Mouse (Mus musculus): ENCODE measurements around the gene Sowahd. TPM values are rescaled to one million over a fixed set of nuclear protein-coding genes. Genes with fewer than 3 reads are reported as not detected.

The Sowahd gene
- polyA plus RNA-seq, 1 experiment: 0.06 TPM

DNA sequence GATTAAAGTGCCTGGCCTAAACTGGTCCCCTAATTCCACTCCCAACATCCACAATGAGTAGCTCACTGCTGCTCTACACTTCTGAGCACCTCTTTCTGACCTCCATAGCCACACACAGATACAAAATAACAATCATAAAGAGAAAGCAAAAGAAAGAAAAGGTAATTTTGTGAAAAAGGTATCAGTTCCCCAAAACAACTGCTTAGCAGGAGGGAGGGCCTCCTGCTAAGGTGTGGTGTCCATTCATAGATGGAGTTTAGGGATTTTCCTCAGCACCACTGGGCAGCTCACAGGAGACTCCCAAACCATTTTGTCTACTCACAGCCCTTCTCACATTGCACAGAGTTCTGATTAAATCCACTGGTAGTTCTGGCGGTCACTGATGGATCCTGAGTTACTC lies 40.1 kb downstream of the Sowahd start:
- no peak for DNase-seq (ENCODE audit: extremely low spot score in 1 of 2, low spot score in 1 of 2)

DNA sequence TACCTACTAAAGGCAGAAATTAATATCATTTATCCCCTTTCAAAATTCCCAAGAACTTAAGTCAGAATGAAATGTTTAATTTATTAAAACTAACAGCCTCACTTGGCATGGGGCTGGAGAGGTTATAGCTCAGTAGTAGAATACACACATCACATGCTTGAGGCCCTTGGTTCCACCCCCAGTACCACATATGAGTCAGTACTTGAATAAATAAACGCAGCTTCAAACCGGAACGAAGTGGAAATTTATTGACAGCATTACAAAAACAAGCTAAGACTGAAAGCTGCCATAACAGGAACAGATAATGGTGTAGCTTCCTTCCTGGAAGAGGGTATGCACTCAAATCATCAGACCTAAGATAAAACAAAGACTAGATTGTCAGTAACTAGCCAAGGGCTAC lies 42.8 kb downstream of the Sowahd start:
- DNase-seq (ENCODE audit: extremely low spot score in 1 of 2, low spot score in 1 of 2): no peak

DNA sequence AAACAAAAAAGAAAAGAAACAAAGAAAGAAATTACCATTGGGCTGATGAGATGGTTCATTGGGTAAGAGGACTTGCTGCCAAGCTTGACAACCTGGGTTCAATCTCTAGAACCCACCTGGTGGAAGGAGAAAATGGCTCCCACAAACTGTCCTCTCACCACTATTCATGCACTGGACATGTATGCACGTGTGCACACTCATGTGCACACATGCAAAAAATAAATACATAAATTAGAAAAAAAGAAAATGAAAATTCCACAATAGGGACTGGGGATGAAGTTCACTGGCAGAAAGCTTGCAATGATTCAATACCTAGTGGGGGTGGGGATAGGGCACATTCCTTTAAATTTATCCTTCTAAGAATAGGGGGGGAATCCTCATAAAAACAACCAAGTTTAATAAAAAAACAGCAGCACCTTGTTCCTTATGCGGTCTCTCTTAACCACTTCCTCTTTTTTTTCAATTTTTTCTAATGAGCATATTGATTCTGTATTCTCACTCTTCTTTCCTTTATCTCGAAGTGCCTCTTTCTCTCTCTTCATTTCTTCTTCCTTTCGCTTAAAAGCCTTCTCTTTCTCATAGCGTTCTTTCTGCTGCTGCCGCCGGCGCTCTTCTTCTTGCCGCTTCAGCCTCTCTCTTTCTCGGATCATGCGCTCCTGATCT lies 46.6 kb downstream of the Sowahd start:
- DNase-seq (ENCODE audit: extremely low spot score in 1 of 2, low spot score in 1 of 2): no peak

DNA sequence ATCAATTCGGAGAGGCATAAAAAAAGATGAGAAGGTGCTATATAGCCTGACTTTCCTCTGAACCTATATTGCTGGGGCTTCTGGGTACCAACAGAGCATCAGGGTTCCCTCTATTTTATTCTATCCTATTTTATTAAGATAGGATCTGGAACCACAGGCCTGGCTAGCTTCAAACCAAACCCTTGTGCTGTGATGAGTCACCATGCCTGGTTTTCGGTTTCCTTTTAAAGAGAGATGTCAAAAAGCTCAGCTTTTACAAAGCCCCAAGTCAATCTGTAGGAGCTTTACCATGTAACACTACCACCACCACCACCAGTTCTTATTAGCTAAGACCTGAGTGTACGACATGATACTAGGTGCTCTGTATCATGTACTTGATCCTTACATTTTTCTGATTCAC lies 50.0 kb downstream of the Sowahd start:
- no peak for DNase-seq (ENCODE audit: extremely low spot score in 1 of 2, low spot score in 1 of 2)

Other genes starting within 250 kb of the Sowahd start
- 42.8 and 48.8 TPM in 2 replicates for gene Ube2a, start 174.9 kb upstream of the Sowahd start, polyA plus RNA-seq (2012; rRNA removed)
- 26.7 and 29.0 TPM in 2 replicates for gene C330007P06Rik, start 174.7 kb upstream of the Sowahd start, polyA plus RNA-seq (2012; rRNA removed)
- gene Nkrf, start 145.9 kb upstream of the Sowahd start, polyA plus RNA-seq (2012; rRNA removed): 17.9 and 19.8 TPM in 2 replicates
- 38.6 and 40.7 TPM in 2 replicates for gene Sept6, start 57.1 kb upstream of the Sowahd start, polyA plus RNA-seq (2012; rRNA removed)
- gene Rpl39, start 36.6 kb downstream of the Sowahd start, polyA plus RNA-seq (2012; rRNA removed): 236 and 294 TPM in 2 replicates
- gene Upf3b, start 61.5 kb downstream of the Sowahd start, polyA plus RNA-seq (2012; rRNA removed): 32.8 and 35.0 TPM in 2 replicates
- gene Nkap, start 78.0 kb downstream of the Sowahd start, polyA plus RNA-seq (2012; rRNA removed): 5.8 and 6.6 TPM in 2 replicates
- not detected in 2 replicates for gene Akap14, start 120.0 kb downstream of the Sowahd start, polyA plus RNA-seq (2012; rRNA removed)
- gene Ndufa1, start 142.3 kb downstream of the Sowahd start, polyA plus RNA-seq (2012; rRNA removed): 579 and 627 TPM in 2 replicates
- gene Rnf113a1, start 142.4 kb downstream of the Sowahd start, polyA plus RNA-seq (2012; rRNA removed): 7.4 and 8.2 TPM in 2 replicates
- gene Gm9, start 162.2 kb downstream of the Sowahd start, polyA plus RNA-seq (2012; rRNA removed): 0.13 TPM in 1 of 2 replicates, not detected in the other
- gene Rhox1, start 173.4 kb downstream of the Sowahd start, polyA plus RNA-seq (2012; rRNA removed): not detected in 2 replicates
- not detected in 2 replicates for gene Rhox2a, start 196.1 kb downstream of the Sowahd start, polyA plus RNA-seq (2012; rRNA removed)
- gene Rhox3a, start 201.1 kb downstream of the Sowahd start, polyA plus RNA-seq (2012; rRNA removed): not detected in 2 replicates
- gene Rhox4a, start 216.5 kb downstream of the Sowahd start, polyA plus RNA-seq (2012; rRNA removed): not detected in 2 replicates